Mouse (Mus musculus) myocyte (in vitro differentiated cells): Measurements from ENCODE around the gene Nsd1.

ENCODE experiments used
- E2F4 ChIP-seq: IDR thresholded peaks from one replicate; pipeline ENCODE4 v1.6.1; 2011; ENCODE audit warnings: mild to moderate bottlenecking, control low read depth, moderate library complexity; ENCODE audit not compliant: insufficient read depth
- MAX ChIP-seq: IDR thresholded peaks from one replicate; pipeline ENCODE4 v1.6.1; 2011; ENCODE audit warnings: low read depth, mild to moderate bottlenecking, control low read depth
- MYOD1 ChIP-seq, 3 experiments: IDR thresholded peaks; one replicate each; pipeline ENCODE4 v1.6.1; 2011; ENCODE audit warnings: control low read depth in 2 of 3, low read depth in 2 of 3, mild to moderate bottlenecking in 2 of 3, moderate library complexity in 1 of 3; ENCODE audit not compliant: insufficient read length in 2 of 3, control insufficient read depth in 1 of 3
- POLR2A ChIP-seq: IDR thresholded peaks from one replicate; pipeline ENCODE4 v1.6.1; 2011; ENCODE audit warnings: low read depth, mild to moderate bottlenecking, control low read depth, moderate library complexity; ENCODE audit not compliant: insufficient read length
- POLR2AphosphoS2 ChIP-seq: IDR thresholded peaks from one replicate; pipeline ENCODE4 v1.6.1; 2011; ENCODE audit warnings: low read depth, control low read depth; ENCODE audit not compliant: insufficient read length

- TF ChIP-seq POLR2A (no peak), MAX (no peak), POLR2AphosphoS2 (no peak), MYOD1 (IDR thresholded peaks at IDR 0.05; ENCODE audit: control insufficient read depth in 1 of 3, insufficient read length in 2 of 3, low read depth in 2 of 3) (no peak), E2F4 (no peak)
Observed at GRCm38 (mm10) chr13:55208837-55209648, 539 bp upstream of the Nsd1 start.
